Mouse (Mus musculus): ENCODE data around the gene Lmf1.
A peak's percentile ranks its signal among the peaks of the same experiment; 100 is the strongest.

The Lmf1 gene

DNA sequence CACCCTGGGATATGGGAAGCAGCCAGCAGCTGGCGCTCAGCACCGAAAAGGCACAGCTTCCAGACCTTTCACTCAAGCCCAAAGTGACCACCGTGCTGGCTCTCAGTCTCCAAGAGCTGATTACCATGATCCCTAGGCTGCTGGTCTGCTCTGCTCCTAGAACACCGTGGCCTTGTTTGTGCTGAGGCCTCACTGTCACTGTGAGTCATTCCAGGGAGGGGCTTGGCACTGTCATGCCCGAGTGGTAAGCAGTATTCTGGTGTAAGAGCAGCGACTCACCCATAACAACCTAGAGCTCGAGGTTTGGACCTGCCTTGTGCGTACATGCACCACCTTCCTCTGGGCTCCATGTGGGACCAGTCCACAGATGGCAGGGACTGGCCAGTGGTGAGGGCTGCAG, 63.1 kb downstream of the Lmf1 start:
- DNase-seq (ENCODE audit: low read depth, low spot score) = no peak

DNA sequence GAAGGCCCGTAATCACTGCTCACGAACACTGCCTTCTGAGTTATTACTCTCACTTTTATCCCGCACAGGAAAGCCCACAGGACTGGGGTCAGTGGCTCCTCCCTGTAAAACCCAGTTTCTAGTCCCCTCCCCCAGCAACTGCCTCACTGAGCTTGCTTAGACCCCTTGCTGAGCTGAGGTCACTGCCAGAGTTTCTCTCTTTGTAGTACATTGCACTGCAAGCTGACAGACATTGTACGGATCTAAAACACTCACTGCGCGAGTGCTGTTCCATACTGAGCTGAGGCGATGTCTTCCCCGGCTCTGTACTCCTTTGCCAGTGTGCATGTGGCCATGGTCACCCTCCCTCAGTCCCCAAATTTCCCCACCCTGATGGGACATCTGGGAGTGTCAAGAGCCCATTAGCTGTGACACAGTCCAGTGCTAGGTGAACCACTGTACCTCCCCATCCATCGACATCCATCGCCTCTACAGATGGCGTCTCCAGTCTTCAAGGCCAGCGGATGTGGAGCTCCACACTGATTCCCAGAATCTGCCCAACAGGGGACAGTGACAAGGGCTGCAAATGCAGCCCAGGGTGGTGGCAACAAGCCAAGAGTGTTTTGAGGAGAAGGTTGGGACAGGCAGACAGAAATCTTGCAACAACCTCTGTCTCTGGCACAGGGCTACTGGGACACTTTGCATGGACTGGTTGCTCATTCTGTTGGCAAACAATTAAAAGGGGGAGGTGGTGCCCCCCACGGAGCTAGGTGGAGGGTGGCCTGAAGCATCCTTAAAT, 64.8 kb downstream of the Lmf1 start:
- no peak for DNase-seq (ENCODE audit: low read depth, low spot score)

DNA sequence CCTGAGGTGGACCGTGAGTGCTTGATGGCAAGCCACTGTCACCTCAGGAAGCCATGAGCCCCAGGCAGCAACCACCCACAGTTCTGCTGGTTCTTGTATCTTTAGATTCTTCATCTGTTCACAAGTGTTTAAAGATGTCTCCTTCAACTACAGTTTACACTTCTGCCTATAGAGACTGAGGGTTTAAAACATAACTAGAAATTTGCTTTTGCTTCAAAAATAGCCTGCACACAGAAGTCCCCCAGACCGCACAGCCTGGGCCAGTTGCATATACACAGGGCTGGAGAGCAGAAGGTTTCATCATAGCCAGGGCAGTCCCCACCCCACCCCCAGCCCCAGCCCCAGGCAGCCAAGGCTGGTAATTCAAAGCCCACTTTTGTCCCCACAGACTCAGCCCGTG, 65.9 kb downstream of the Lmf1 start:
- no peak for DNase-seq (ENCODE audit: low read depth, low spot score)

DNA sequence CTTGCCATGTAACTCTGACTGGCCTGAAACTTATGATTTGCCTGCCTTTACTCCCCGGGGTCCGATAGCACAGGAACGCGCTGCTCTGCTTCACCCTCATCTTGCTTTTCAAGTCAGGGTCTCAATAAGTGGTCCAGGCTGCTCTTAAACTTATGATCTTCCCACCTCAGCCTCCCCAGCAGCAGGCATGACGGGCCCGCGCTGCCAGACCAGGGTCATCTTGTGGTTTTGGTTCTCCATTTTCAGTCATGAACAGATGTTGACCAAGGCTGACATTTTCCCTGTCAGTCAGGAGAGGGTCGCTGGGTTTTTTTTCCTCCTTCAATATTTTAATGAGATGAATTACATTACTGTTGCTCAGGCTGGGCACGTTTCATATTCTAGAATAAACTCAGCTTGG, 66.8 kb downstream of the Lmf1 start:
- no peak for DNase-seq (ENCODE audit: low read depth, low spot score)

DNA sequence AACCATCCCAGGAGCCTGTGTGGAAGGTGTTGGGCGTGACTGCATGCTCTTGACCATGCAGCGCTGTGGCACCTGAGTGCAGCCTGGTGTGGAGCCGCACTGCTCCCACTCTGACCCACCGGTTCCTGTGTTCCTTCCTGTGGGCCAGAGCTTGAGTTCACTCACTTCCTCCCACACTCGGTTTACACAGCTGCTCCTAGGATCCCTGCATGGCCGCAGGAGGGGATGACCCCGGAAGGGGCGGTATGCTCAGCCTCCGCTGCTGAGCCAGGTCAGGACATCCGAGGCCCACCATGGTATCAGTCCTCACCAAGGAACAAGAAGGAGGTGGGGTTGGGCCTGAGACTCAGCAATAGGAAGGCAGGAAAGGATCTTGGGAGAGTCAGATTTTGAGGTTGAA, 69.0 kb downstream of the Lmf1 start:
- DNase-seq (ENCODE audit: low read depth, low spot score) = no peak

DNA sequence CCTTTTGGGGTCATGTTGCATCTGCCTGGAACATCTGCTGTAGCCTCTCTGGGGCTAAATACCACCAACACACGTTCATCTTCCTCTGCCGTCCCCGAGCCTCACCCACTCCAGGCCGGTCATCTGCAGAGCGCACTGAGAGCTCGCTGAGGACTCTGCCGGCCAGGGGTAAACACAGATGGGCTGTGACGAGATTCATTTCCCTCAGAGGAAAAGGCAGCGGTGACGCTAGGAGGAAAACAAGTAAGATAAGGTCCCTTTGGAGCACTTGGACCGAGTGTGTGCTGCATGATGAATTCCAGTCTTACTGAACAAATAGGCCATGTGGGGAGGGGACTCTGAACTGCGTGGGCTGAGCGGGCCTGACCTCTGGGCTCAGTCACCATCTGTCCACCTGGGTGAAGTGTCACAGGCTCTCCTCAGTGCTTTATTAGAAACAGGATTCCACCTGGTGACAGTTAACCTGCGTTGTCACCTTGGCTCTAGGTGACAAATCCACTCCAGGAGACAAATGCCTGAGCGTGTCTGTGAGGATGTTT, 69.9 kb downstream of the Lmf1 start:
- no peak for DNase-seq (ENCODE audit: low read depth, low spot score)

DNA sequence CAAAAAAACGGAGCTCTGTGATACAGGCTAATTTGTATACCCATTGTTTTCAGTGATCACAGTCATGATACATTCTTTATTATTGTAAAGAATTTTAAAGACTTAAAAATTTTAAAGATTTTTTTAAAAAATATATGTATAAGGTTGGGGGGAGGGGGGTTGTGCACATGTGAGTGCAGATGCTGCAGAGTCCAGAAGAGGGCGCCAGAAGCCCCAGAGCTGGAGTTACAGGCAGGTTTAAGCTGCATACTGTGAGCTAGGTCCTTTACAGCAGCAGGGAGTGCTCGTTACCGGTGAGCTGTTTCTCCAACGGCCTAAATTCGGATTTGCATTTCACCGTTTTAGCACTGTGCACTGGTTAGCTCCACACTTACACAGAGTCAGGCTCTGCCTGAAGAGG, 71.8 kb downstream of the Lmf1 start:
- DNase-seq (ENCODE audit: low read depth, low spot score) = no peak

DNA sequence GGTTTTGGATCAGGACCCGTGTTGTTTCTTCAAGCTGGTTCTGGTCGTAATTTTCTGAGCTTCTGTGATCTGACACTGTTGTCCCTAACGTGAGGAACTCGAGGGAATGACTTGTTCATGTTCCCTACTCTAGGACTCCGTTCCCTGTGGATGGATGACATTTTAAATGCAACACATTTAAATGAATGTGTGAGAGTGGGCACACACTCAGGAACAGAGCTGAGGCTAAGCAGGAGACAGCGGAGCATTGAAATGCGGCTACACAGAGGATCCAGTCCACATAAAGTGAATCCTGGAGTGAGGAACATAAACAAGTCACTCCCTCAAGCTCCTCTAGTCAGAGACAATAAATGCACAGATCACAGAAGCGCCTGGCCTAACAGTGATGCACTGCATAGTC, 73.4 kb downstream of the Lmf1 start:
- DNase-seq (ENCODE audit: low read depth, low spot score) = no peak

DNA sequence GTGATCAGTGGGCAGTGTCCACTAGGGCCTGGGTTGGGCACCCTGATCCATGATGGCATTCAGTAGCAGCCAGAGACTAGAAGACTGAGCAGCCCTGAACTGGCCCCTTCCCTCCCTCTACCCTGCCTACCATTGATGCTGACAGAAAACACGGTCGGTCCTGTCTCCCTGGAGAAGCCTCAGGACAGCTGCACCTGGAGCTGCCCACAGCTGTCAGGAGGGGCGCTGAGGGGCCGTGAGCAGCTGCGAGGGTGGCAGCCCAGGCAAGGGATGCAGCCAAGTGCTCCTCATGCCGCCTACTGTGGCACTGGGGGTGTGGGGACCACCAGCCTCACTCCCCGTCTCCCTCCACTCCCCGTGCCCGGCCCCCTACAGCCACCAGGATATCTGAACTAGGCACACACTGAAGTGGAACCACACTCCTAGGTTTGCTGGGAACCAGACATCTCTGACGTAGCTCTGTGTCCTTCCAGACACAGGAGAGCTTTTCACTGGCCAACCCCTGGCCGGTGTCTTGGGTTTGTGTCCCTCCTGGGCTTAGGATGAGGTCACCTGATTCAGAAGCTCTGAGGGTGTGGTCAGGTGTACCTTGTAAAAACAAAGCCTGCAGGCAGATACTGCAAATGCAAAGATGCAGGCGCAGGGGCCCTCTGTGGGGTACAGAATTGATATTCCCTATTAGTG, 77.4 kb downstream of the Lmf1 start:
- no peak for DNase-seq (ENCODE audit: low read depth, low spot score)

DNA sequence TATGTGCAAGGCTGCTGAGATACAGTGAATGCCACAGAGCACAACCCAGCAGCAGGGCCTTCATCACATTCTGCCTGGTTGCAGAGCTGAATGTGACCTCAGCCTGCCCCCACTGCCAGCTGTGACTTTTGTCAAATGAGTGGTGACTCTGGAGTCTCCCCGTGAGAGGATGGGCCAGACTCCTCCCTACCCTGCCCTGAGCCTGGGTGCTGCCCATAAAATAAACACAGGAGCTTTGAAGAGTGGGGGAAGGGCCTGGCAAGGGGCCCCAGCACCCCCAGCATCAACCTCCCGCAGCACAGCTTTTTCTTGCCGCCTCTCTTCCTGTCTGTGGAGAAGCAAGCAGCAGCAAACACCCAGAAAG, 77.9 kb downstream of the Lmf1 start:
- DNase-seq (ENCODE audit: low read depth, low spot score) = no peak

DNA sequence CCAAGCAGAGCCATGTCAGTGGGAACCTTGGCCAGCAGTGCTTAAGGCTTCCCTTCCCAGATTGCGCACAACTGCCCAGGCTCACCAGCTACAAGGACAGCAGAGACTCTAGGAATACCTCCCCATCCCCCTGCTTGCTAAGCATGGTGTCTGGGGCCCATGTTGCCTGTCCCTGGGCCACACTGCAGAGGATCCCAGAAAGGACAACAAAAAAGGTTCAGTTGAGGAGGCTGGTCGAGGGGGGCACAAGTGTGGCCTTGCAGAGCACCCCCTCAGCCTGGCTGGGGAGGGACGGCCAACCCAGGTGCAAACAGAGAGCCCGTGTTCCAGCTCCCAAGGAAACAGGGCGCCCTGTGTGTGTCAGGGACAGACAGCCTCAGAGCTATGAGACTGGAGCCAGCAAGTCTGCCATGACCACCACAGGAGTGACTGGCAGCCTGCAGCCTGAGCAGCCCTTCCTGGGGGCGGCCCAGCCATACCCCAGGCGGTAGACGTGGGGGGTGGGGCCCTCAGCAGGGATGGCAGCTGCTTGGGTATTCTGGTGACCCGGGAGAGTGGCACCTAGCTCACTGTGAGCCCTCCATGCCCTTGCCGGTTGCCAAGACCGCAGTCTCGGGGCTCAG, 84.4 kb downstream of the Lmf1 start:
- no peak for DNase-seq (ENCODE audit: low read depth, low spot score)

DNA sequence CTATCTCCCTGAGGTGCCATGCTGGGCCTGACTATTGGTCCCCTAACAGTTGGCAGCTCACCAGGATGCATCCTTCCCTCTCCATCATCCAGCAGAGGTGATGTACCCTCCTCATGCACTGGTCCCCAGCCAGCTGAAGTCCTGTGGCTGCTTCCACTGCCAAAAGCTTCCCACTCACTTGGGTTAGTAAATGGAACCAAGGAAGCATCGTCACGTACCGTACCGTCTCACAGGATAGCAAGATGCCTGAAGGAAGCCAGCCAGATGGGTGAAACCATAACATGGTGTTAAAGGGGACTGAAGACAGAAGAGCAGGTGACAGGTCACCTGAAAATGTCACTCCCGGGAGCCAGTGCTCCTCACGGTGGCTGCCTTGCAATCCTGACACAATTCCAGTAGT, 86.6 kb downstream of the Lmf1 start:
- no peak for DNase-seq (ENCODE audit: low read depth, low spot score)

DNA sequence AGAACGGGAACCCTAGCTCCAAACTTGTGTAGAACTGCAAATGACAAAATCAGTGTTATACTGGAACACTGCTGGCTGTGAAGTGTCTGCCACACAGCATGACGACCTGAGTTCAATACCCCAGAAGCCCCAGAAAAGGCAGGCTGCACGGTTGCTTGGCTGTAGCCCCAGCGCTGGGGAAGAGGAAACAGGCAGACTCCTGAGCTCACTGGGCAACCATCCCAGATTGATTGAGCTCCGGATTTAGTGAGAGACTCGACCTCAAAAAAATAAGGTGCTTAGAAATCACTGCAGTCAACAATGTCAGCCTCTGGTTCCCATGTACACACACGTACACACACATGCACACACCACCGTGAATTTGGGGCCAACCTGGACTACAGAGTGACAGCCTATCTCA, 87.0 kb downstream of the Lmf1 start:
- no peak for DNase-seq (ENCODE audit: low read depth, low spot score)

DNA sequence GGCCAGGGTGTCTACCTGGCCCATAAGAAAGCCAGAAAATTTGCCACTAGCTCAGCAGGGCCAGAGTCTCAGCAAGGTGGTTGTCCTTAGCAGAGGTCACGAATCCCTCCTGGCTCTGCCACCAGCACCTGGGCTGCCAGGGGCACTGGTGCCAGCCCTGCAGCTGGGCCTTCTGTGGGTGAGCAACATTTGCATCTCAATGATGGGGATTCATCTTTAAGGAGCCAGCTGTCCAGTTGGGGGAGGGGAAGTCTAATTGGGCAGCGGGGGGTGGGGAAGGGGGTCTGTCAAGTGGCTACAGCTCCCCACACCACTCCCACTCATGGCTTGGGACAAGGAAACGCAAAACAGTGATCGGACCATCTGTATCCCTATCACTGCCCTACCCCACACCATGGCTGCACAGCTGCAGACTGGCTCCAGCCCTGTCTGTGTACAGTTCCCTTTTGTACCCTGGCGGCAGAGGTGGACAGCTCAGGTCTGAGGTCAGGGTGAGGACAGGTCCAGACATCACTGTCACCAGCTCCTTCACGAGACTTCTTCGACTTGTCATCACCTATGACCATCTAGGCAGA, 89.7 kb downstream of the Lmf1 start:
- no peak for DNase-seq (ENCODE audit: low read depth, low spot score)

DNA sequence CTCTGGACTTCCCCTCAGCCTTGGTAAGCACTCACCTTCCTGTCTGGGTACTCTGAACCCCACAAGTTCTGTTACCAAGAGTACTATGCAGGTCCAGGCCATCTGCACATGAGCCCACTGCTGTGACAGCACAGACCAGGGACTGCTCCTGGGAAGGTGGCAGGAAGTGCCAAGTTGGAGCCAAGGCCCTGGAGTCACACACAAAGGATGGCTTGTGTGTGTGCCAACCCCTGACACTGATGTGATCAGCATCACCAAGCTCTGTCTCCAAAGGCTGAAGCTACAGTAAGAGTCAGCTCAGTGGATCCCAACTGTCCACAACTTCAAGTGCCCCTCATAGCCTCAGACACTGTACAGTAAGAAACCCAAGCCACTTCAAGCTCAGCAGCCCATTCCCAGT, 94.1 kb downstream of the Lmf1 start:
- DNase-seq (ENCODE audit: low read depth, low spot score) = no peak

DNA sequence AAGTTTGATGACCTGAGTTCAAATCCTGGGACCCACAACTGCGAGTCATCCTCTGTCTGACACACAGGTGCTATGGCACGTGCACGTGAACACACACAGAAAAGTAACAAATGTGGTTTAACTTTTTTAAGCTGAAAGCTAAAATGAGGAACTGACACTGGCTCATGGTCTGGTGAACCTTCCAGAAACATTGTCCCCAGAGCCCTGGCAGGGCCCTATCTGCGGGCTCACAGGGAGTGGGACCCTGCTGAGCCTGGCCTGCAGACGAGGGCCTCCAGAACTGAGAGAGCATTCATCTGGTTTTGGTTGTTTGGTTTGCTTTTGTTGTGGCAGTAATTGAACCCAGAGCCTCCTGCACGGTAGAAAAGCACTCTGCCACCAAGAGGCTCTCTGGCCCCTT, 99.1 kb downstream of the Lmf1 start:
- no peak for DNase-seq (ENCODE audit: low read depth, low spot score)

DNA sequence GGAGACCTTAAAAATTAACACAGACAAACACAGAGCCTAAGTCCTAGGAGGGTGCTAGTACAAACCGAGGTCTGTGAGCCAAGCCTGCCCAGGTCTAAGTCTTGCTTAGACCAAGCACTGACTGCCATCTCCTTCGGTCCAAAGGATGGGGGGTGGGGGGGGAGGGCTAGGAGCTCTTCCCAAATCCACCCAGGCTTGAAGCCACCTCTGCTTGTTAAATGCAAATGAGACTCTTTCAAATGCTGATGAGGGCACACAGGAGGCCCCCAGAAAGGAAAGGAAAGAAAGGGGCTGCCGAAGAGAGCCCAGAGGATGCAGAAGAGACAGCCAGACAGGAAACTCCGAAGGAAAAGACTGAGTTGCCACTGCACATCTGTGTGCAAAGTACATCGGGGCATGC, 100.9 kb downstream of the Lmf1 start:
- DNase-seq (ENCODE audit: low read depth, low spot score) = no peak

DNA sequence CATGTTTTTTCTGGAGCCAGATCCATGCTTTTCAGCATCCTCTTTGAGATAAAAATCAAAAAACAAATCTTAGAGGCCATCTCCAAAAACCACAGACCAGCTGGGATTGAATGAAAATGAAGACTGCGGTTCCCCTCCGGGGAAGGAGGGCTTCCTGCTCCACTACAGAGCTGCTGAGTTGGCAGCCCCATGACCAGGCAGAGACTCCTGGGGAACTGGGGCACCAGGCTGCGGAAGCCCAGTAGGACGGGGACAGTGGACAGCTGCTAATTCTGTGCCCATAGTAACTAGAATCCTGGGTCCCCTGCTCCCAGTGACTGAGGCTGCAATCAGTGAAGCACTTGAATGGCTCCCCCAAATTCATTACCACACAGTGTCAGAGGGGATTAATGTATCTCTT, 102.8 kb downstream of the Lmf1 start:
- no peak for DNase-seq (ENCODE audit: low read depth, low spot score)

DNA sequence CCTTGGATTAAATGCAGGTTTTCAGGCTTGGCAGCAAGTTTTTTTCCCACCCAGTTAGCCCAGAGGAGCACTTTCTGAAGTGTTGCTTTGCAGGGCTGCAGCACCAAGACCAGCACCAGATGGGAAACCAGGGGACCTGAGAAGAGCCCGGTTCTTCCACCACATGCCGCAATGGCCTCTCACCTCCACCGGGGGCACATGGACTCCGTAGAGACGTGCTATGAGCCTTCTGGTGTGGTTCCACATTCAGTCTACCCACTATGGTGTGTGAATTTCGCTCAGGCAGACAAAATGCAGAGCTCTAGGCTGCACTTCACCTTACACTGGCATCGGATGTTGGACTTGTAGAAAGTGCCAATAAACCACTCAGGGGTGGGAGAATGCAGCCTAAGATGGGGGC, 107.4 kb downstream of the Lmf1 start:
- no peak for DNase-seq (ENCODE audit: low read depth, low spot score)

DNA sequence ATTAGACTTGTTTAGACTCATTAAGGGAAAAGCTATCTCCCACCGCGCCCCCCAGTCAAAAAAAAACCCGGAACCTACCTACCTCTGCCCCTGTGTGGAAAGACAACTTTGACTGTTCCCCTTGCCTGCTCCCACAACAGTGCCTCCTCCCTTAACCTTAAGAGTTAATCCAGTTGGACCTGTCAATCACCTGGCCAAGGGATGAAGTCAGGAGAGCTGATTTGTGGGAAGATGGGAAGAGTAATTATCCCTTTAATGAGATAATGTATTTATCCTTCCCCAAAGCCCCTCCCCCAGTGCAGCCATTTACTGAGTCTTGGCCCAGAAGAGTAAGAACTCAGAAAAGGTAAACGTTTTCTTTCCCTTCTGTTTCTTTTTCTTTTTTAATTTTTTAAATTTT, 110.0 kb downstream of the Lmf1 start:
- no peak for DNase-seq (ENCODE audit: low read depth, low spot score)

DNA sequence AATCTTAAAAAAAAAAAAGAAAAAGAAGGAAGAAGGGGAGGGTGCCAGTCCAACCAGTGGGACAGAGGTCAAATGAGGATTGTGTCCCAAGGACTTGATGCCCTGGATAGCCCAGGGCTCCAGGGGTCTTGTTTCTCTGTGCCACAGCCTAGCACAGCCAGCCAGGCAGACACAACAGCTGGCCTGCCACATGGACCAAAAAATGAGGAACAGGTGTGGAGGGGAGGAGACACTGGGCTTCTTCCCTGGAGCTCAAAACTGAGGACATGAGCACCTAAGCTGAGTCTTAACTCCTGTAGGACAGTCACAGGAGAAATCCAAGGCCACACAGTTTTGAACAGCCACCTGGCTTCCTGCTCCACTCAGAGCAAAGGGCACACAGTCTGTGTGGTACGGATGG, 117.4 kb downstream of the Lmf1 start:
- DNase-seq (ENCODE audit: low read depth, low spot score) = no peak

DNA sequence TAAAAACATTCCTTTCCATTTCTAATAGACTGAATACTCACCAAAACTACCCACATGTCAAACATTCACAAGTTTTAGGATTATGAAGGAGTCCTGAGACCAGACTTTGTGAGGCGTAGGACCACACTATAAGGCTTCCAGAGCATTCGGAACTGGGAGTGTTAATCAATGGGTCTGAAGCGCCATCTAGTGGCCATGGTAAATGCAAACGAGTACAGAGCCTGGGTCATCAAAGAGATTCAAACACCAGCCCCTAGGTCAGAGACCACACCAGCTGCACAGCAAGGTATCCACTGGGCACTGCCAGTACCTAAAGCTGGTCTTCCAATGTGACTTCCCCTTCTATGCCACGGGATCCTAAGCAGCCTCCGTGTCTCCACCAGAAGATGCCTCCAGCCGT, 119.6 kb downstream of the Lmf1 start:
- DNase-seq (ENCODE audit: low read depth, low spot score) = peak; percentile 52

All from c-Kit-negative CD71-positive TER-119-positive erythroid progenitor cells, embryonic 14.5 days (primary cell).